Mouse (Mus musculus) heart, embryonic 16.5 days (tissue): Measurements from ENCODE around the gene Ddx47. TPM values are rescaled to one million over a fixed set of nuclear protein-coding genes. Genes with fewer than 3 reads are reported as not detected.

Experiments used
- ATAC-seq: fragments of 200-750 bp; cut with Nextera tagmentation; replicated peaks from 2 replicates; pipeline ENCODE4 v1.8.0; 2017; ENCODE audit warnings: moderate number of reproducible peaks; ENCODE audit not compliant: insufficient read depth, low FRiP score; ENCODE audit errors: extremely low read depth
- H3K27ac ChIP-seq: fragments of 300-500 bp; sonication (generic); 2 replicates; pipeline ENCODE4 v1.5.1; 2014; ENCODE audit warnings: mild to moderate bottlenecking, low read length, control low read depth, moderate library complexity
- H3K27me3 ChIP-seq: fragments of 300-500 bp; sonication (generic); 2 replicates; pipeline ENCODE4 v1.6.1; 2014; ENCODE audit warnings: low read length, mixed read lengths; ENCODE audit not compliant: control insufficient read depth, insufficient read depth
- H3K36me3 ChIP-seq: fragments of 300-500 bp; sonication (generic); 2 replicates; pipeline ENCODE4 v1.6.1; 2014; ENCODE audit not compliant: control insufficient read depth, insufficient read depth
- H3K4me1 ChIP-seq: fragments of 300-500 bp; sonication (generic); 2 replicates; pipeline ENCODE4 v1.6.1; 2014; ENCODE audit warnings: low read length, mixed read lengths; ENCODE audit not compliant: control insufficient read depth, insufficient read depth
- H3K4me2 ChIP-seq: fragments of 300-500 bp; sonication (generic); 2 replicates; pipeline ENCODE4 v1.6.1; 2014; ENCODE audit warnings: low read depth, mild to moderate bottlenecking, control low read depth, low read length
- H3K4me3 ChIP-seq: fragments of 300-500 bp; sonication (generic); 2 replicates; pipeline ENCODE4 v1.5.1; 2014; ENCODE audit warnings: mild to moderate bottlenecking, control low read depth, low read length
- H3K9ac ChIP-seq: fragments of 300-500 bp; sonication (generic); 2 replicates; pipeline ENCODE4 v1.6.1; 2014; ENCODE audit warnings: low read length, control low read depth
- H3K9me3 ChIP-seq: fragments of 300-500 bp; sonication (generic); replicated peaks from 2 replicates; pipeline ENCODE4 v1.6.1; 2016; ENCODE audit warnings: low read length; ENCODE audit not compliant: control insufficient read depth
- WGBS: fragments of 180-500 bp; shearing (Covaris S2); extraction: QIAGEN DNeasy Blood & Tissue Kit; methylation state at CpG from one replicate; pipeline ENCODE4 v1.1.7; 2014; 5-methylcytosine and 5-hydroxymethylcytosine counted together
- polyA plus RNA-seq: library from polyadenylated mRNA; unstranded; fragments of >200 nt; fragmentation: Nextera tagmentation; extraction: Ambion mirVana; gene quantifications from 2 replicates; pipeline ENCODE4 v1.2.1, GENCODE M21; 2015

Gene Ddx47
- 71.5 and 77.1 TPM in 2 replicates for polyA plus RNA-seq

GRCm38 (mm10) chr6:135011048-135011733 lies at the start of gene Ddx47:
Gene Ddx47 (plus strand): TSS chr6:135011612.
- no peaks in the 10 kb centered on the region for H3K9me3 ChIP-seq
- H3K4me2 ChIP-seq = peak within 1 kb of the TSS; percentile 69
- H3K9ac ChIP-seq = peak within 1 kb of the TSS; percentile 82
- ATAC-seq = peak; percentile 92
- peak within 1 kb of the TSS; percentile 72 for H3K4me3 ChIP-seq
- H3K36me3 ChIP-seq = peaks cover 25% of the 10 kb centered on the region
- peaks cover 6% of the 10 kb centered on the region for H3K4me1 ChIP-seq
- H3K27ac ChIP-seq = peak within 1 kb of the TSS; percentile 12
- no peaks in the 10 kb centered on the region for H3K27me3 ChIP-seq
- WGBS = 1% methylated on average over 19 of the region's 19 CpGs

- Histone ChIP-seq H3K9ac (no peak overlapping the region), H3K27ac (no peak overlapping the region), H3K27me3 (no peaks in the 10 kb centered on the region), H3K36me3 (no peaks in the 10 kb centered on the region), H3K4me1 (no peaks in the 10 kb centered on the region), H3K4me3 (no peak overlapping the region), H3K4me2 (no peak overlapping the region), H3K9me3 (no peaks in the 10 kb centered on the region)
- no peak for ATAC-seq
- WGBS = 66% methylated on average over 9 of the region's 9 CpGs
Observed at GRCm38 (mm10) chr6:134961858-134962517, 49.4 kb upstream of the Ddx47 start.

GRCm38 (mm10) chr6:134962518-134962893 lies 48.9 kb upstream of the Ddx47 start:
- H3K9me3 ChIP-seq = no peaks in the 10 kb centered on the region
- no peaks in the 10 kb centered on the region for H3K36me3 ChIP-seq
- 81% methylated on average over 5 of the region's 5 CpGs for WGBS
- no peak overlapping the region for H3K9ac ChIP-seq
- H3K4me3 ChIP-seq = no peak overlapping the region
- no peaks in the 10 kb centered on the region for H3K27me3 ChIP-seq
- no peaks in the 10 kb centered on the region for H3K4me1 ChIP-seq
- no peak overlapping the region for H3K27ac ChIP-seq
- ATAC-seq = no peak
- no peak overlapping the region for H3K4me2 ChIP-seq

- H3K9me3 ChIP-seq = no peaks in the 10 kb centered on the region
- no peak for ATAC-seq
- no peak overlapping the region for H3K9ac ChIP-seq
- H3K4me3 ChIP-seq = no peak overlapping the region
- no peaks in the 10 kb centered on the region for H3K36me3 ChIP-seq
- H3K4me1 ChIP-seq = no peaks in the 10 kb centered on the region
- no peaks in the 10 kb centered on the region for H3K27me3 ChIP-seq
- 77% methylated on average over 2 of the region's 2 CpGs for WGBS
- H3K27ac ChIP-seq = no peak overlapping the region
- H3K4me2 ChIP-seq = no peak overlapping the region
Observed at GRCm38 (mm10) chr6:134963910-134964309, 47.5 kb upstream of the Ddx47 start.

- WGBS = 81% methylated on average over 5 of the region's 5 CpGs
- no peaks in the 10 kb centered on the region for H3K4me1 ChIP-seq
- H3K9me3 ChIP-seq = no peaks in the 10 kb centered on the region
- H3K27ac ChIP-seq = no peak overlapping the region
- H3K36me3 ChIP-seq = no peaks in the 10 kb centered on the region
- H3K9ac ChIP-seq = no peak overlapping the region
- no peak overlapping the region for H3K4me2 ChIP-seq
- H3K4me3 ChIP-seq = no peak overlapping the region
- no peaks in the 10 kb centered on the region for H3K27me3 ChIP-seq
- ATAC-seq = no peak
Observed at GRCm38 (mm10) chr6:134966681-134967080, 44.7 kb upstream of the Ddx47 start.

- ATAC-seq = no peak
- Histone ChIP-seq H3K36me3 (no peaks in the 10 kb centered on the region), H3K9me3 (no peaks in the 10 kb centered on the region), H3K4me2 (no peak overlapping the region), H3K27ac (no peak overlapping the region), H3K9ac (no peak overlapping the region), H3K27me3 (no peaks in the 10 kb centered on the region), H3K4me3 (no peak overlapping the region), H3K4me1 (no peaks in the 10 kb centered on the region)
- WGBS = 39% methylated on average over 1 of the region's 1 CpGs
Observed at GRCm38 (mm10) chr6:134968326-134968725, 43.1 kb upstream of the Ddx47 start.

GRCm38 (mm10) chr6:134969498-134969897 lies 41.9 kb upstream of the Ddx47 start:
- H3K27me3 ChIP-seq = no peaks in the 10 kb centered on the region
- 84% methylated on average over 2 of the region's 2 CpGs for WGBS
- no peaks in the 10 kb centered on the region for H3K9me3 ChIP-seq
- H3K36me3 ChIP-seq = no peaks in the 10 kb centered on the region
- ATAC-seq = no peak
- H3K4me1 ChIP-seq = no peaks in the 10 kb centered on the region
- H3K27ac ChIP-seq = no peak overlapping the region
- no peak overlapping the region for H3K4me3 ChIP-seq
- H3K9ac ChIP-seq = no peak overlapping the region
- H3K4me2 ChIP-seq = no peak overlapping the region

- WGBS = 45% methylated on average over 4 of the region's 4 CpGs
- no peaks in the 10 kb centered on the region for H3K9me3 ChIP-seq
- H3K27me3 ChIP-seq = no peaks in the 10 kb centered on the region
- ATAC-seq = no peak
- H3K4me3 ChIP-seq = no peak overlapping the region
- no peaks in the 10 kb centered on the region; the same call in 1 of the 2 replicates for H3K4me1 ChIP-seq
- no peak overlapping the region for H3K27ac ChIP-seq
- H3K9ac ChIP-seq = no peak overlapping the region
- H3K36me3 ChIP-seq = no peaks in the 10 kb centered on the region
- no peak overlapping the region for H3K4me2 ChIP-seq
Observed at GRCm38 (mm10) chr6:134972096-134972495, 39.3 kb upstream of the Ddx47 start.

GRCm38 (mm10) chr6:134976628-134977027 lies 34.8 kb upstream of the Ddx47 start:
- Histone ChIP-seq H3K36me3 (no peaks in the 10 kb centered on the region), H3K27me3 (no peaks in the 10 kb centered on the region), H3K4me2 (no peak overlapping the region), H3K27ac (no peak overlapping the region), H3K9me3 (no peaks in the 10 kb centered on the region), H3K4me1 (peaks cover 11% of the 10 kb centered on the region), H3K4me3 (no peak overlapping the region), H3K9ac (no peak overlapping the region)
- WGBS = 22% methylated on average over 6 of the region's 6 CpGs
- 0 out of 2 replicates have a peak, but pooled peaks have one; percentile 31 for ATAC-seq
